Mouse (Mus musculus): ENCODE results near the gene Gm9999.

Gene Gm9999

DNA sequence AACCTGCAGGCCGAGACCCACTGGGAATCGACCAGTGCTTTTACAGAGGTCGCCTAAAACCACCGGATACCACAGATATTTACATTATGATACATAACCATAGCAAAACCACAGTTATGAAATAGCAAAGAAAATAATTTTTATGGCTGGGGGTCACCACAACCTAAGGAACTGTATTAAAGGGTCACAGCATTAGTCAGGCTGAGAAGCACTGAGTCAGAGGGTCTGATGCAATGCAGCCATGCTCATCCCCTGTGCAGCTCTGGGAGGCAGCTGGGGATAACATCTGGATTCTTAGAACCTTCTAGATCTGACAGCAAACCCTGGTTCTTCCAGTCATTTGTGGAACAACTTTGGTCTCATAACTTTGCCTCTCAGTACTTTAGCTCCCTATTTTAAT lies 48.0 kb downstream of the Gm9999 start:
- no peak for DNase-seq

DNA sequence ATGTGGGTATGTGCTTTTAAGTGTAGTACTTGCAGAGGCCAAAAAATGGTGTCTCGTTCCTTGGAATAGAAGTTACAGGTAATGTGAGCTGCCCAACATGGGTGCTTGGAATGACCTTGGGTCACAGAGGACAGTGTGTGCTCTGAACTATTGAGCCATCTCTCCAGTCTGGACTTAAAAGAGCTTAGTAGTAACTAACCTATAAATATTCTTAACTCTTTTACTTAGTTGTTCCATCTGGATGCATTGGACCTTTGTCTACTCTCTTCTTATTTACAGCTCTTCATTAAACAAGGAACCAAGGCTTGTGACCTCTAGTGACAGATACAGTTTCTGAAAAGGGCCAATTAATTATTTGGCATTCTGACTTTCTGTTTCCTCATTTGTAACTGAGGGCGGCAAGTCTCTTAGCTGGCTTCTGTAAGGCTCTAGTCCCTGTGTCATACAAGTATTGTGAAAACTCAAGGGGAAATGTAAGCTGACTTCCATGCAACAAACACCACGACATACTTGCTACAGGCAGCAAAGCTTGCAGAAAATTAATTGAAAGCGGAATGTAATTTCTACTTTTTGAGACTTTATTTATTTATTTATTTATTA lies 51.5 kb downstream of the Gm9999 start:
- DNase-seq: no peak

DNA sequence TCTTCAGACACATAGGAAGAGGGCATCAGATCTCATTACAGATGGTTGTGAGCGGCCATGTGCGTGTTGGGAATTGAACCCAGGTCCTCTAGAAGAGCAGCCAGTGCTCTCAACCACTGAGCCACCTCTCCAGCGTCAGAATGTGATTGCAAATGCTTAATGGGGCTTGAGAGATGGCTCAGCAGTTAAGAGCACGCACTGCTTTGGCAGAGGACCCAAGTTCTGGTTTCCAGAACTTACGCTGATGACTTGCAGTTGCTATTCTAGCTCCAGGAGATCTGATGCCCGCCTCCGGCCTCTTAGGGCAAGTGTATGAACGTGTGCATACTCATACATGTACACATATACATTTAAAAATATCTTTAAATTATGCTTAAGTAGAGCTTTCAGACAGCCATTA lies 52.0 kb downstream of the Gm9999 start:
- DNase-seq: no peak

All from cerebellum, adult 9-10 months (tissue).